14 mouse cellular contexts compared by ENCODE assay signal in genomic region chr6:144271326-144271725, GRCm38 (mm10).
A peak's percentile ranks its signal among the peaks of the same experiment; 100 is the strongest.
DNase-seq lines count a peak whose midpoint lies in the region; ATAC-seq and TF ChIP-seq lines count a peak whose summit lies in the region.
"Had no signal": no experiment of that assay in that cellular context is flagged by ENCODE, and none has a peak within 500 bp of the region (broad histone marks: within the 10 kb centered on the region; RNA-seq: fewer than 3 reads in every experiment).

No protein-coding gene starts in this region.

- DNase-seq in heart, postnatal 0 days (ENCODE audit: low spot score) = no peak
- no peak for DNase-seq in heart, postnatal 36 days
- DNase-seq in lung, embryonic 14.5 days = no peak
- DNase-seq in lung, postnatal 14 days = no peak
- DNase-seq in R1 (ENCODE audit: low read depth, low spot score) = peak; percentile 80
- DNase-seq in thymus, postnatal 14 days = peak; percentile 25
- DNase-seq in spleen, postnatal 14 days (ENCODE audit: low spot score in 2 of 2) = no peak
- DNase-seq: cerebellum, adult 9-11 months; liver, embryonic 13.5 days had no signal

- H3K4me1 ChIP-seq in heart, postnatal 0 days (ENCODE audit: control insufficient read depth, insufficient read depth) = no peaks in the 10 kb centered on the region
- no peaks in the 10 kb centered on the region for H3K4me1 ChIP-seq in lung, embryonic 14.5 days (ENCODE audit: insufficient read depth)
- peaks cover 7% of the 10 kb centered on the region for H3K4me1 ChIP-seq in midbrain, embryonic 13.5 days (replicated peaks)
- H3K4me1 ChIP-seq: embryonic facial prominence, embryonic 13.5 days; liver, embryonic 13.5 days had no signal

- ATAC-seq in heart, postnatal 0 days (ENCODE audit: insufficient read depth, low read depth) = no peak
- ATAC-seq in lung, embryonic 14.5 days (ENCODE audit: insufficient read depth) = no peak
- ATAC-seq in midbrain, embryonic 13.5 days = no peak

- intact Hi-C loops in heart, postnatal 36 days (cut with DNase I) = no loop called here

- peak; percentile 14; the same call in 1 of the 2 replicates for TF ChIP-seq CTCF in heart, postnatal 0 days (IDR thresholded peaks at IDR 0.05; ENCODE audit: low read depth)
- TF ChIP-seq CTCF in lung, embryonic 14.5 days (IDR thresholded peaks at IDR 0.05; ENCODE audit: low read depth) = peak; percentile 56

- H3K4me3 ChIP-seq in heart, postnatal 0 days (ENCODE audit: low read depth, low read length) = no peak overlapping the region
- H3K4me3 ChIP-seq in lung, embryonic 14.5 days (ENCODE audit: low read depth, low read length) = no peak overlapping the region
- no peak overlapping the region for H3K4me3 ChIP-seq in midbrain, embryonic 13.5 days (replicated peaks)
- H3K4me3 ChIP-seq: embryonic facial prominence, embryonic 13.5 days; liver, embryonic 13.5 days; midbrain, embryonic 12.5 days had no signal

- no peak overlapping the region for H3K27ac ChIP-seq in heart, postnatal 0 days (ENCODE audit: low read depth)
- H3K27ac ChIP-seq in lung, embryonic 14.5 days (ENCODE audit: low read depth) = no peak overlapping the region
- H3K27ac ChIP-seq in midbrain, embryonic 13.5 days = no peak overlapping the region
- H3K27ac ChIP-seq: embryonic facial prominence, embryonic 13.5 days; liver, embryonic 13.5 days; midbrain, embryonic 12.5 days had no signal

- no peak overlapping the region for H3K9ac ChIP-seq in heart, postnatal 0 days (replicated peaks; ENCODE audit: low read depth, low read length)
- H3K9ac ChIP-seq in lung, embryonic 14.5 days = no peak overlapping the region
- no peak overlapping the region for H3K9ac ChIP-seq in midbrain, embryonic 13.5 days (replicated peaks)
- H3K9ac ChIP-seq: embryonic facial prominence, embryonic 13.5 days; liver, embryonic 13.5 days; midbrain, embryonic 12.5 days had no signal

- H3K9me3 ChIP-seq in heart, postnatal 0 days (replicated peaks; ENCODE audit: control insufficient read depth, low read length) = no peaks in the 10 kb centered on the region
- no peaks in the 10 kb centered on the region for H3K9me3 ChIP-seq in lung, embryonic 14.5 days (ENCODE audit: low read depth, low read length)
- H3K9me3 ChIP-seq in midbrain, embryonic 13.5 days = no peaks in the 10 kb centered on the region
- H3K9me3 ChIP-seq: embryonic facial prominence, embryonic 13.5 days; liver, embryonic 13.5 days; midbrain, embryonic 12.5 days had no signal

- H3K36me3 ChIP-seq in heart, postnatal 0 days (replicated peaks; ENCODE audit: control insufficient read depth, insufficient read depth, low read length) = no peaks in the 10 kb centered on the region
- no peaks in the 10 kb centered on the region for H3K36me3 ChIP-seq in lung, embryonic 14.5 days (ENCODE audit: insufficient read depth)
- H3K36me3 ChIP-seq in midbrain, embryonic 13.5 days = no peaks in the 10 kb centered on the region
- H3K36me3 ChIP-seq: embryonic facial prominence, embryonic 13.5 days; G1E; liver, embryonic 13.5 days; midbrain, embryonic 12.5 days had no signal

- TF ChIP-seq EP300 in heart, postnatal 0 days (IDR thresholded peaks at IDR 0.05; ENCODE audit: low read depth) = no peak

- no peaks in the 10 kb centered on the region for H3K27me3 ChIP-seq in heart, postnatal 0 days (ENCODE audit: control insufficient read depth, insufficient read depth, low read length)
- H3K27me3 ChIP-seq in lung, embryonic 14.5 days (ENCODE audit: insufficient read depth, low read length) = no peaks in the 10 kb centered on the region
- H3K27me3 ChIP-seq in midbrain, embryonic 13.5 days = 0 out of 2 replicates have a peak, but pooled peaks cover 4% of the 10 kb centered on the region
- H3K27me3 ChIP-seq: liver, embryonic 13.5 days had no signal

- H3K4me2 ChIP-seq in heart, postnatal 0 days (ENCODE audit: low read depth, low read length) = no peak overlapping the region
- no peak overlapping the region for H3K4me2 ChIP-seq in lung, embryonic 14.5 days
- H3K4me2 ChIP-seq in midbrain, embryonic 13.5 days (replicated peaks) = no peak overlapping the region
- H3K4me2 ChIP-seq: embryonic facial prominence, embryonic 13.5 days; heart, embryonic 11.5 days; liver, embryonic 13.5 days; midbrain, embryonic 12.5 days had no signal

- 81% methylated on average over 2 of the region's 2 CpGs for WGBS in heart, postnatal 0 days
- whole genome bisulfite sequencing in lung, embryonic 14.5 days = 90% methylated on average over 2 of the region's 2 CpGs
- 83% methylated on average over 2 of the region's 2 CpGs for WGBS in midbrain, embryonic 13.5 days

Comparison
In these comparisons a context has a peak if more than half of its experiments do, and no peak if none do; other contexts are left out.
1. DNase-seq: peak in R1 (single experiment) and thymus, postnatal 14 days (single experiment); none in heart, postnatal 0 days (single experiment), heart, postnatal 36 days (0 of 2), lung, embryonic 14.5 days (single experiment), lung, postnatal 14 days (single experiment) and spleen, postnatal 14 days (0 of 2).